Mouse (Mus musculus) lung, embryonic 14.5 days (tissue): ENCODE measurements at regions not wholly inside any gene's neighbourhood (a gene's known extent, or its start where the extent isn't known, plus 50 kb on each side); places are given as distances from the start of the nearest gene placed in this dataset.
A peak's percentile ranks its signal among the peaks of the same experiment; 100 is the strongest.

ENCODE experiments used
- ATAC-seq: fragments of 200-750 bp; cut with Nextera tagmentation; 2 replicates; pipeline ENCODE4 v1.8.0; 2017; ENCODE audit warnings: mild to moderate bottlenecking, moderate TSS enrichment, moderate library complexity; ENCODE audit not compliant: insufficient read depth
- DNase-seq: peaks from one replicate; pipeline ENCODE4 v3.0.0-alpha.2; 2015
- H3K27ac ChIP-seq: fragments of 300-500 bp; sonication (generic); 2 replicates; pipeline ENCODE4 v1.5.1; 2014; ENCODE audit warnings: low read depth, mild to moderate bottlenecking, moderate library complexity
- H3K27me3 ChIP-seq: fragments of 300-500 bp; sonication (generic); 2 replicates; pipeline ENCODE4 v1.6.1; 2014; ENCODE audit warnings: low read length, control low read depth; ENCODE audit not compliant: insufficient read depth
- H3K36me3 ChIP-seq: fragments of 300-500 bp; sonication (generic); 2 replicates; pipeline ENCODE4 v1.6.1; 2014; ENCODE audit warnings: control low read depth; ENCODE audit not compliant: insufficient read depth
- H3K4me1 ChIP-seq: fragments of 300-500 bp; sonication (generic); 2 replicates; pipeline ENCODE4 v1.6.1; 2014; ENCODE audit warnings: antibody characterized with exemption, control low read depth; ENCODE audit not compliant: insufficient read depth
- H3K4me2 ChIP-seq: fragments of 300-500 bp; sonication (generic); 2 replicates; pipeline ENCODE4 v1.6.1; 2014; ENCODE audit warnings: mild to moderate bottlenecking
- H3K4me3 ChIP-seq: fragments of 300-500 bp; sonication (generic); 2 replicates; pipeline ENCODE4 v1.5.1; 2014; ENCODE audit warnings: low read depth, low read length
- H3K9ac ChIP-seq: fragments of 300-500 bp; sonication (generic); 2 replicates; pipeline ENCODE4 v1.6.1; 2014
- H3K9me3 ChIP-seq: fragments of 300-500 bp; sonication (generic); 2 replicates; pipeline ENCODE4 v1.6.1; 2016; ENCODE audit warnings: low read depth, low read length, control low read depth
- CTCF ChIP-seq: IDR thresholded peaks from 2 replicates; pipeline ENCODE4 v1.5.1; 2016; ENCODE audit warnings: antibody characterized with exemption, low read depth
- WGBS: fragments of 180-500 bp; shearing (Covaris S2); extraction: QIAGEN DNeasy Blood & Tissue Kit; methylation state at CpG from one replicate; pipeline ENCODE4 v1.1.7; 2014; 5-methylcytosine and 5-hydroxymethylcytosine counted together

GRCm38 (mm10) chr9:25951144-25951543 is 469.8 kb downstream of the Eepd1 start:
- no peak overlapping the region for H3K4me2 ChIP-seq
- DNase-seq, result peak; percentile 67
- 24% methylated on average over 3 of the region's 3 CpGs for WGBS
- no peaks in the 10 kb centered on the region for H3K27me3 ChIP-seq
- H3K36me3 ChIP-seq, result no peaks in the 10 kb centered on the region
- ATAC-seq, result peak; percentile 78
- TF ChIP-seq CTCF, result no peak
- no peak overlapping the region for H3K4me3 ChIP-seq
- no peak overlapping the region for H3K27ac ChIP-seq
- H3K4me1 ChIP-seq, result no peaks in the 10 kb centered on the region
- no peaks in the 10 kb centered on the region for H3K9me3 ChIP-seq
- no peak overlapping the region for H3K9ac ChIP-seq

GRCm38 (mm10) chr9:25959082-25959481 is 477.7 kb downstream of the Eepd1 start:
- TF ChIP-seq CTCF, result no peak
- no peak overlapping the region for H3K4me3 ChIP-seq
- peak; percentile 74; the same call in 1 of the 2 replicates for ATAC-seq
- H3K36me3 ChIP-seq, result no peaks in the 10 kb centered on the region
- H3K27ac ChIP-seq, result no peak overlapping the region
- 89% methylated on average over 2 of the region's 2 CpGs for WGBS
- H3K4me2 ChIP-seq, result no peak overlapping the region
- no peaks in the 10 kb centered on the region for H3K9me3 ChIP-seq
- no peaks in the 10 kb centered on the region for H3K4me1 ChIP-seq
- no peaks in the 10 kb centered on the region for H3K27me3 ChIP-seq
- no peak overlapping the region for H3K9ac ChIP-seq
- DNase-seq, result peak; percentile 81

- 84% methylated on average over 1 of the region's 1 CpGs for WGBS
- Histone ChIP-seq H3K36me3 (no peaks in the 10 kb centered on the region), H3K9ac (no peak overlapping the region), H3K9me3 (no peaks in the 10 kb centered on the region), H3K27me3 (no peaks in the 10 kb centered on the region), H3K4me2 (no peak overlapping the region), H3K4me1 (no peaks in the 10 kb centered on the region), H3K4me3 (no peak overlapping the region), H3K27ac (no peak overlapping the region)
- ATAC-seq, result no peak
- no peak for DNase-seq
- TF ChIP-seq CTCF, result no peak
These were observed 504.1 kb downstream of the Eepd1 start for GRCm38 (mm10) chr9:25985450-25985849.

- Histone ChIP-seq H3K9me3 (no peaks in the 10 kb centered on the region), H3K4me2 (no peak overlapping the region), H3K4me1 (no peaks in the 10 kb centered on the region), H3K27me3 (no peaks in the 10 kb centered on the region), H3K4me3 (no peak overlapping the region), H3K27ac (no peak overlapping the region), H3K36me3 (no peaks in the 10 kb centered on the region), H3K9ac (no peak overlapping the region)
- DNase-seq (peak; percentile 54), ATAC-seq (peak; percentile 66; the same call in 1 of the 2 replicates)
- WGBS, result 60% methylated on average over 2 of the region's 2 CpGs
- TF ChIP-seq CTCF, result no peak
These were observed 504.6 kb downstream of the Eepd1 start for GRCm38 (mm10) chr9:25985920-25986319.

- TF ChIP-seq CTCF, result no peak
- Histone ChIP-seq H3K4me1 (no peaks in the 10 kb centered on the region), H3K27me3 (no peaks in the 10 kb centered on the region), H3K4me2 (no peak overlapping the region), H3K9me3 (no peaks in the 10 kb centered on the region), H3K27ac (no peak overlapping the region), H3K4me3 (no peak overlapping the region), H3K36me3 (no peaks in the 10 kb centered on the region), H3K9ac (no peak overlapping the region)
- ATAC-seq (no peak), DNase-seq (no peak)
These were observed 520.5 kb downstream of the Eepd1 start for GRCm38 (mm10) chr9:26001821-26002220.
